Mouse (Mus musculus): ENCODE measurements around the gene Myh7.

DNA sequence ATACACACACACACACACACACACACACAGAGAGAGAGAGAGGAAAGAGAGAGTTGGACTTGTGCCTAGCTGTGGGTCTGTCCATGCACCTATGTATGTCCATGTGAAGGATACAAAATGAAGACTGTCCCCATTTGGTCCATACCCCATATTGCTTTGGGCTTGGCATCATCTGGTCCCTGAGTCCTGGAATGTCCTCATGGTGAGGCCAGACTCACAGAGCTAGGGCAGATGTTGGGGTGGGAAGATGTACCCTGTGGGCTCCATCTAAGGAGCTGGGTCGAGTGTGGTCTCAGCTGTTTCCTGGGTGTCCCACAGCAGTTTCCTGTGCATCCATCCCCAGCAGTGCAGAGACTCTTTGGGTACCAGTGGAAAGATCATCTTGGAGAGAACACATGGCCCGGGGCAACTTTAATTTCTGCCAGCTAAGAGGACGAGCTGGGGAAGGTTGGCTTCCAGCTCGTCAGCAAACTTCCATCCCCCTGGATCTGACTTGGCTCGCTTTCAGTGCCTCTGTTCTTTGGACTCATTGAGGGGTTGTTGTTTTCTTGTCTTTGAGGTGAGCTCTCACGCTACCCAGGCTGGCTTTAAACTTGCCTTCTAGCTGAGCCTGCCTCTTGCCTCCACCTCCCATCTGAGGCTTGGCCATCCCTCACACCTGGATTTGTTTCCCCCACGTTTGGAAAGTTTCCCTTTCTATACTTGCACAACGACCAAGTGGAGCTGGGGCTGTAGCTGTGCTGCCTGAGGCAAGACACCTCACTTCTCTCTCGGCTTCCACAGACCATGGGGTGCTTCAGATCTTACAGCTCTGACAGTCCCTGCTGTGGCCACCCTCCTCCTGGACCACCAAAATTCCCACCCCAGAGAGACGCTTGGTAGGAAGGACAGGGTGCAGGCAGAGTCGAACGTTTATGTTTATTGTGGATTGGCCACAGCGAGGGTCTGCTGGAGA, 53.1 kb downstream of the Myh7 start:
- no peak for TF ChIP-seq GATA1 (IDR thresholded peaks at IDR 0.05; ENCODE audit: borderline replicate concordance, low read length)
- TF ChIP-seq FLI1 (IDR thresholded peaks at IDR 0.05; ENCODE audit: low read length) = no peak
